Mouse (Mus musculus) C2C12 (cell line): ENCODE results near the gene Arhgap15. TPM values are rescaled to one million over a fixed set of nuclear protein-coding genes. Genes with fewer than 3 reads are reported as not detected.

Source experiments
- H3K27me3 ChIP-seq: one replicate; pipeline ENCODE4 v1.6.1; 2011; ENCODE audit not compliant: control insufficient read depth, insufficient read depth, insufficient read length
- H3K36me3 ChIP-seq: one replicate; pipeline ENCODE4 v1.6.1; 2011; ENCODE audit not compliant: control insufficient read depth, insufficient read depth
- H3K4me3 ChIP-seq: one replicate; pipeline ENCODE4 v1.5.1; 2011; ENCODE audit warnings: mild to moderate bottlenecking, control low read depth; ENCODE audit not compliant: poor library complexity, insufficient read depth, severe bottlenecking
- H3K79me2 ChIP-seq: one replicate; pipeline ENCODE4 v1.6.1; 2011; ENCODE audit not compliant: control insufficient read depth, insufficient read depth
- H3K79me3 ChIP-seq: one replicate; pipeline ENCODE4 v1.6.1; 2011; ENCODE audit warnings: low read depth, control low read depth
- H3ac ChIP-seq: one replicate; pipeline ENCODE3; 2011; ENCODE audit warnings: low read depth; ENCODE audit not compliant: control insufficient read depth, insufficient read length
- CEBPB ChIP-seq: IDR thresholded peaks from one replicate; pipeline ENCODE4 v1.6.1; 2011; ENCODE audit warnings: low read depth, mild to moderate bottlenecking, control low read depth, moderate library complexity
- CTCF ChIP-seq: IDR thresholded peaks from one replicate; pipeline ENCODE4 v1.5.1; 2011; ENCODE audit not compliant: control insufficient read depth, insufficient read depth, insufficient read length
- FOSL1 ChIP-seq: IDR thresholded peaks from one replicate; pipeline ENCODE4 v1.8.0; 2011; ENCODE audit warnings: mild to moderate bottlenecking, low read length; ENCODE audit not compliant: poor library complexity, insufficient read depth, severe bottlenecking
- MAX ChIP-seq: IDR thresholded peaks from one replicate; pipeline ENCODE4 v1.6.1; 2011; ENCODE audit warnings: mild to moderate bottlenecking, control low read depth
- MYOD1 ChIP-seq: IDR thresholded peaks from one replicate; pipeline ENCODE4 v1.6.1; 2011; ENCODE audit warnings: low read depth; ENCODE audit not compliant: control insufficient read depth, insufficient read length
- MYOG ChIP-seq: IDR thresholded peaks from one replicate; pipeline ENCODE4 v1.6.1; 2011; ENCODE audit not compliant: control insufficient read depth, insufficient read length; ENCODE audit errors: extremely low read depth
- USF1 ChIP-seq: IDR thresholded peaks from one replicate; pipeline ENCODE4 v1.6.1; 2011; ENCODE audit warnings: low read depth, mild to moderate bottlenecking, control low read depth, moderate library complexity
- long read RNA-seq, 2 experiments: library from polyadenylated mRNA; unstranded; transcript quantifications; one replicate each; pipeline ENCODE4 v2.0.0; 2019 to 2020
- polyA plus RNA-seq: library from polyadenylated mRNA; unstranded; fragments of >200 nt; fragmentation: generic; extraction: Trizol; gene quantifications from one replicate; pipeline ENCODE4 v1.2.1, GENCODE M21; 2012; ENCODE audit warnings: missing spikeins

Gene Arhgap15
- not detected for polyA plus RNA-seq
- long read RNA-seq, experiment 1, result 0 reads
- long read RNA-seq, experiment 2, result 0 reads

DNA sequence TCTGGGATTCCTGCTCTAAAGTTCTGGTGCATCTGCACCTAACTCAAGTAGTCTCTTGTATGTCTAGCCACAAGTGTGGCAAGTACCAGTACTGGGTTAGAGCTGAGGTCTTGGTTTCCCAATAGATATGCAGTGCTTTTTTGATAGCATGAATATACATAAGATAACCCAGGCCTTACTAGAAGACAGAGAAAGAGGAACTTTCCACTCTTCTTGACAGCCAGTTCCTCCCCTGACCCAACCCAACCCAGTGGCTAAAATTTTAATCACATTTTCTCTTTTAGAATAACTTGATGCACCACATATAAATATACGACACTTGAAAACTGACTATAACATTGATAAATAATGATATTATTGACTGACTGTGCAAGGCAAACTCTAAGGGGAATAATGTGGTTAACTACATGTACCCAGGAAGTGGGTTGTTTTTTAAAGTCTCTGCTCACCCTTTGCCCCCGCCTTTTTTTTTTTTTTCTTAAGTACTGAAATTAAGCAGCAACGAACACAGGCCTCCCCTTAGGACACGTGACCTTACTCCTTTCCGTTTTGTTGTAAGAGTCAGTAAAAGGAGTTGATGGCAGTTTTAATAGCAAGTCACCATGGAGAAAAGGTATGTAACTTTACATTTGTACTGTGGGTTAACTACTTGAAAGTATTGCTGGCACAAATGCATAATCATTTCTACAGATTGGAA lies at the start of gene Arhgap15:
Gene Arhgap15, plus strand, starts transcription at position 538 of the 697 bp plus-strand sequence.
- Histone ChIP-seq H3K4me3 (no peak within 1 kb of the TSS), H3K36me3 (no peaks in the 10 kb centered on the region), H3K79me3 (no peaks in the 10 kb centered on the region), H3K79me2 (no peaks in the 10 kb centered on the region), H3ac (no peak within 1 kb of the TSS), H3K27me3 (no peaks in the 10 kb centered on the region)
- TF ChIP-seq USF1 (peak; percentile 9), MYOD1 (no peak)

- H3ac ChIP-seq, result no peak overlapping the region
- H3K79me3 ChIP-seq, result no peaks in the 10 kb centered on the region
- H3K27me3 ChIP-seq, result no peaks in the 10 kb centered on the region
- no peaks in the 10 kb centered on the region for H3K36me3 ChIP-seq
- no peak overlapping the region for H3K4me3 ChIP-seq
- TF ChIP-seq MYOG (no peak), CEBPB (no peak), MYOD1 (no peak), FOSL1 (no peak), MAX (no peak), CTCF (no peak), USF1 (no peak)
- no peaks in the 10 kb centered on the region for H3K79me2 ChIP-seq
Observed at GRCm38 (mm10) chr2:43712611-43713138, 35.9 kb upstream of the Arhgap15 start.

DNA sequence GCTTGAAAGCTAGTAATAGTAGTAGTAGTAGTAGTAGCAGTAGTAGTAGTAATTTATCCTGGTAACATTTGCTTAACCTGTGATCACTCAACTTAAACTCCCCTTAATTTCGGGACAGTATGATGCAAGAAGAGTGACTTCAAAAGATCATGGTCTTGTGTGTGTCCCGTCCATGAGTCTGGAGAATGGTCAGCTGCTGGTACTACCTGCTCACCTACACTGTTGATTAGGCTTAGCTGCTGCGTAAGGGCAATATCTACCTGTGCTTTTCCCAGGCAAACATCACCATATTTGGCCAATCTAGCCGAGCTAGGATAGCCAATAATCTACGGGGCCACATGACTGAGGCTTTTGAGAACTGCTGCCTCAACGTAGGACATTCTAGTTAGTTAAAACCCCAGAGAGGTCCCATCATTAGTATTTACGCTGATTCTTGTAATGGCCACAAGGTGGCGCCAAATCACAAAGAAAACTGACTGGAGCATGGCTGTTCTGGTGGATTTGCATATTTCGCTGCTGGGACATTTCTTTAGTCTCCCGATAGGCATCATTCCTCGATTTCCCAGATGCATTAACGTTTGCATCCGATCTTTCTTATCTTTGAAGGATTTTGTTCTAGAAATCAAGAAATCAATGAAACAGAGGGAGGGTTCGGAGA lies 26.0 kb upstream of the Arhgap15 start:
- TF ChIP-seq CTCF, result peak; percentile 34
- TF ChIP-seq MAX, result no peak
- TF ChIP-seq FOSL1, result no peak
- no peak for TF ChIP-seq MYOD1
- Histone ChIP-seq H3ac (no peak overlapping the region), H3K27me3 (no peaks in the 10 kb centered on the region), H3K4me3 (no peak overlapping the region), H3K36me3 (no peaks in the 10 kb centered on the region), H3K79me3 (no peaks in the 10 kb centered on the region), H3K79me2 (no peaks in the 10 kb centered on the region)

DNA sequence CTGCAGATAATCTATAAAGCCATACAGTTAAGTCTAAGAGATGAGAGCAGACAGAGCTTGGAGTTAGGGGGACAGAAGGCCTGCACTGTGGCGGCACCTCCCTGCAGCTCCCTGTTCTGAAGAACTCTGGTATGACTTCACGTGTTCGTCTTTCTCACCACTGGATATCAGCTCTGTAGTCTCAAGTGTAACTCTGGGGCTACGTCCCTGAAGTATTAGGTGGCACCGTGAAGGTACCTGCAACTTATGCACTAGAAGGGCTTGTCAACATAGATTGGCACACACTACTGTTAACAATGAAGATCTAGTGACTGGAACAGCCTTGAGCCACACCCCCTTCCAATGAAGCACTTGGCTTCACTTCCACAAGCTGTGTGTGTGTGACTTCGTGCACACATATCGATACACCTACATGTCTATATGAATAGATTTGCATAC lies 25.5 kb upstream of the Arhgap15 start:
- TF ChIP-seq FOSL1, result no peak
- Histone ChIP-seq H3K4me3 (no peak overlapping the region), H3K79me2 (no peaks in the 10 kb centered on the region), H3K36me3 (no peaks in the 10 kb centered on the region), H3K27me3 (no peaks in the 10 kb centered on the region), H3K79me3 (no peaks in the 10 kb centered on the region), H3ac (no peak overlapping the region)

DNA sequence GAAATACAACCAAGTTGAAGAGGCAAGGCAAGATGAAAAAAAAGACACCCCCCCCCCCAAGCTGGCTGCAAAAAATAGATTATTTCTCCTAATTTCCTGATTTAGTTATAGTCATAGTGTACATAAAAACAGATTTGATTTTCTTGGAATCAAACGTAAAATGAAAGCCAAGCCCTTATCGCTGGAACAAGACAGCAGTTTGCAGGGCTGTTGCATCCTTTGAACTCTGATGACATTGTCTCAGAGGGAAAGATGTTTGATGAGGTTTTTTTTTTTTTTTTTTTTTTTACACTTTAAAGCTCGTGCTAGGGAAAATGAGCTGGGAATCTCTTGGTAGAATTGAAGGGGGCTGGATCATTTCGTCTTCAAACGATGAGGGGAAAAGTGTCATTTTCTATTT lies 21.4 kb upstream of the Arhgap15 start:
- H3K27me3 ChIP-seq, result no peaks in the 10 kb centered on the region
- H3K4me3 ChIP-seq, result no peak overlapping the region
- H3K79me2 ChIP-seq, result no peaks in the 10 kb centered on the region
- no peak for TF ChIP-seq CEBPB
- TF ChIP-seq CTCF, result no peak
- TF ChIP-seq MYOG, result no peak
- no peak for TF ChIP-seq USF1
- no peak for TF ChIP-seq MAX
- no peak for TF ChIP-seq MYOD1
- no peak for TF ChIP-seq FOSL1
- H3K79me3 ChIP-seq, result no peaks in the 10 kb centered on the region
- H3K36me3 ChIP-seq, result no peaks in the 10 kb centered on the region
- no peak overlapping the region for H3ac ChIP-seq

- no peak overlapping the region for H3ac ChIP-seq
- no peaks in the 10 kb centered on the region for H3K79me3 ChIP-seq
- no peaks in the 10 kb centered on the region for H3K27me3 ChIP-seq
- H3K79me2 ChIP-seq, result no peaks in the 10 kb centered on the region
- TF ChIP-seq MAX (no peak), MYOG (no peak), FOSL1 (no peak), MYOD1 (no peak)
- H3K4me3 ChIP-seq, result no peak overlapping the region
- H3K36me3 ChIP-seq, result no peaks in the 10 kb centered on the region
Observed at GRCm38 (mm10) chr2:43727693-43728092, 20.9 kb upstream of the Arhgap15 start.
